Mouse (Mus musculus): ENCODE measurements around the gene Slc17a7. TPM values are rescaled to one million over a fixed set of nuclear protein-coding genes. Genes with fewer than 3 reads are reported as not detected.
A peak's percentile ranks its signal among the peaks of the same experiment; 100 is the strongest.
"Not testable (repeated sequence)": the region's sequence is repeated elsewhere in the genome, so short reads cannot be mapped to it uniquely, and the experiment has no call there.

Slc17a7 gene
- polyA plus RNA-seq, 1 experiment from 2014 or later: 0.19 TPM

- no peak overlapping the region for H3K9ac ChIP-seq (replicated peaks; ENCODE audit: low read length)
- H3K4me1 ChIP-seq (ENCODE audit: insufficient read depth, low read length): peaks cover 38% of the 10 kb centered on the region
- H3K9me3 ChIP-seq (ENCODE audit: low read length): no peaks in the 10 kb centered on the region
- H3K27ac ChIP-seq (ENCODE audit: low read length): peak overlapping the region; percentile 88
- H3K4me3 ChIP-seq (ENCODE audit: low read length): no peak overlapping the region
- H3K4me2 ChIP-seq (replicated peaks; ENCODE audit: low read depth, low read length): no peak overlapping the region
- WGBS: 24% methylated on average over 4 of the region's 4 CpGs
- no peaks in the 10 kb centered on the region for H3K27me3 ChIP-seq (ENCODE audit: insufficient read depth, low read length)
- H3K36me3 ChIP-seq (ENCODE audit: insufficient read depth, low read length): peaks cover 19% of the 10 kb centered on the region
- ATAC-seq (ENCODE audit: low FRiP score, low TSS enrichment): no peak
Measured at GRCm38 (mm10) chr7:45150321-45150720, 13.4 kb upstream of the Slc17a7 start.

- Histone ChIP-seq H3K4me3 (ENCODE audit: low read length) (no peak overlapping the region), H3K36me3 (ENCODE audit: insufficient read depth, low read length) (peaks cover 10% of the 10 kb centered on the region; the same call in 1 of the 2 replicates), H3K4me2 (replicated peaks; ENCODE audit: low read depth, low read length) (0 out of 2 replicates have a peak overlapping the region, but pooled peaks have one; percentile 6), H3K27me3 (ENCODE audit: insufficient read depth, low read length) (no peaks in the 10 kb centered on the region), H3K9ac (replicated peaks; ENCODE audit: low read length) (no peak overlapping the region), H3K9me3 (ENCODE audit: low read length) (no peaks in the 10 kb centered on the region), H3K4me1 (ENCODE audit: insufficient read depth, low read length) (peaks cover 38% of the 10 kb centered on the region), H3K27ac (ENCODE audit: low read length) (peak overlapping the region; percentile 88)
- no peak for ATAC-seq (ENCODE audit: low FRiP score, low TSS enrichment)
- WGBS: 24% methylated on average over 11 of the region's 11 CpGs
Measured at GRCm38 (mm10) chr7:45151303-45151702, 12.4 kb upstream of the Slc17a7 start.

DNA sequence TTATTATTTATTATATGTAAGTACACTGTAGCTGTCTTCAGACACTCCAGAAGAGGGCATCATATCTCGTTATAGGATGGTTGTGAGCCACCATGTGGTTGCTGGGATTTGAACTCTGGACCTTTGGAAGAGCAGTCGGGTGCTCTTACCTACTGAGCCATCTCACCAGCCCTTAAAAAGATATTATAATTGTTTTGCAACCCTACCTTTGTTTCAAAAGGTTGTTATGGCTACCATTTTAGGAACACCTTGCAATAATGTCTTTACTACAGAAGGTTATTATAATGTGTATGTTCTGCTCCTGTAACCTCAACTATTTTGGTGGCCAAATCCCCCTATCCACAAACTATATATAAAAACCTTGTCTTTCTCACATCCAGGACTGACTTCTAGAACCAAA, 10.7 kb upstream of the Slc17a7 start:
- Histone ChIP-seq H3K4me1 (ENCODE audit: insufficient read depth, low read length) (peaks cover 34% of the 10 kb centered on the region), H3K4me2 (replicated peaks; ENCODE audit: low read depth, low read length) (peak overlapping the region; percentile 68; the same call in 1 of the 2 replicates)
- H3K9ac ChIP-seq (replicated peaks; ENCODE audit: low read length); H3K36me3 ChIP-seq (ENCODE audit: insufficient read depth, low read length); H3K27ac ChIP-seq (ENCODE audit: low read length); H3K4me3 ChIP-seq (ENCODE audit: low read length); H3K27me3 ChIP-seq (ENCODE audit: insufficient read depth, low read length); ATAC-seq (ENCODE audit: low FRiP score, low TSS enrichment); H3K9me3 ChIP-seq (ENCODE audit: low read length): not testable (repeated sequence)
- WGBS: 96% methylated on average over 2 of the region's 2 CpGs

- peaks cover 30% of the 10 kb centered on the region for H3K4me1 ChIP-seq (ENCODE audit: insufficient read depth, low read length)
- ATAC-seq (ENCODE audit: low FRiP score, low TSS enrichment): no peak
- WGBS: 3% methylated on average over 5 of the region's 5 CpGs
- H3K4me2 ChIP-seq (replicated peaks; ENCODE audit: low read depth, low read length): peak overlapping the region; percentile 68
- 0 out of 2 replicates have a peak, but pooled peaks cover 3% of the 10 kb centered on the region for H3K36me3 ChIP-seq (ENCODE audit: insufficient read depth, low read length)
- H3K27me3 ChIP-seq (ENCODE audit: insufficient read depth, low read length): no peaks in the 10 kb centered on the region
- H3K9me3 ChIP-seq (ENCODE audit: low read length): no peaks in the 10 kb centered on the region
- peak overlapping the region; percentile 95 for H3K9ac ChIP-seq (replicated peaks; ENCODE audit: low read length)
- H3K4me3 ChIP-seq (ENCODE audit: low read length): peak overlapping the region; percentile 77
- peak overlapping the region; percentile 98 for H3K27ac ChIP-seq (ENCODE audit: low read length)
Measured at GRCm38 (mm10) chr7:45153586-45153985, 10.2 kb upstream of the Slc17a7 start.

DNA sequence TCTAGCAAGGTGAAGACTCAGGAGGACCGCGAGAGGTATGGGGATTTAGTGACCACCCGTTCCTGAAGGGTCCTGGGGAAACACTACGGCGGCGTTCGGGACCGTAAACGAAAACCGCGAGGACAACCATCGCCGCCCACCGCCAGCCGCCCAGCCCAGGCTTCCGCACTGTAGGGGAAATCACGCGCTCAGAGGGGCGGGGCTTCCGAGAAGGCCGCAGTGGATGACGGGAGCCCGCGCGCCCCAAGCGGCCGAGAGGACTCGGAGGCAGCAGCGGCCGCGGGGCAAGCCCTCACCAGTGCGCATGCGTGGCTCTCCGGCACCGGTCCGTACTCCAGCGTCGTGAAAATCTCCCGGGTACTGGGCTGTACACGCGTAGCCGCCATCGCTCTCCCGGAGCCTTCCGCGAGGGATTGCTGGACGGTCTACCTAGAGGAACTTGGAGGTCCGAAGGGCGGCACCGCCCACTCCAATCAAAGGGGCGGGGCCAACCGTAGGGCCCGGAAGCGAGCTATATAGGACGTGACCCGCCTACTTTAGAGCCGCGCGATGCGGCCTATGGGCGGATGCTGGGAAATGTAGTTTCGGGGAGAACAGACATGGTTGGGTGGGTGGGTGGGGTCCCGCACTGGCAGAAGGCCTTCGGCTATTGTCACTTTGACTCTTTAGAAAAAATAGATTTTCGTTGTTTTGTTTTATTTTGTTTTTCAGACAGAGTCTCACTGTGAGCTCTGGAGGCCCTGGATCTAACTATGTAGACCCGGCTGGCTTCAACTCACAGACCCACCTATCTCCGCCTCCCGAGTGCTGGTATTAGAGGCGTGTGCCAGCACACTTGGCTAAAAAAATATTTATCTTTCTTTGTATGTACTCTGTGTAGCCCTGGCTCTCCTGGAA, 9.4 kb upstream of the Slc17a7 start, which contains the start of the genes Pih1d1 and Aldh16a1:
Pih1d1 (plus strand) TSS at position 208 of the 897 bp plus-strand sequence.
Aldh16a1 (minus strand) TSS at position 489 of the 897 bp plus-strand sequence.
- no peaks in the 10 kb centered on the region for H3K9me3 ChIP-seq (ENCODE audit: low read length)
- H3K9ac ChIP-seq (replicated peaks; ENCODE audit: low read length): peak within 1 kb of the TSS; percentile 95
- 3% methylated on average over 69 of the region's 69 CpGs for WGBS
- no peaks in the 10 kb centered on the region for H3K27me3 ChIP-seq (ENCODE audit: insufficient read depth, low read length)
- peaks cover 9% of the 10 kb centered on the region; the same call in 1 of the 2 replicates for H3K36me3 ChIP-seq (ENCODE audit: insufficient read depth, low read length)
- peak within 1 kb of the TSS; percentile 68 for H3K4me2 ChIP-seq (replicated peaks; ENCODE audit: low read depth, low read length)
- peak within 1 kb of the TSS; percentile 98 for H3K27ac ChIP-seq (ENCODE audit: low read length)
- ATAC-seq (ENCODE audit: low FRiP score, low TSS enrichment): peak; percentile 94
- peak within 1 kb of the TSS; percentile 77 for H3K4me3 ChIP-seq (ENCODE audit: low read length)
- peaks cover 30% of the 10 kb centered on the region for H3K4me1 ChIP-seq (ENCODE audit: insufficient read depth, low read length)

GRCm38 (mm10) chr7:45154993-45155514, 8.7 kb upstream of the Slc17a7 start:
- no peak for ATAC-seq (ENCODE audit: low FRiP score, low TSS enrichment)
- no peak overlapping the region for H3K27ac ChIP-seq (ENCODE audit: low read length)
- H3K9me3 ChIP-seq (ENCODE audit: low read length): no peaks in the 10 kb centered on the region
- WGBS: 76% methylated on average over 12 of the region's 12 CpGs
- H3K4me3 ChIP-seq (ENCODE audit: low read length): peak overlapping the region; percentile 77
- H3K27me3 ChIP-seq (ENCODE audit: insufficient read depth, low read length): no peaks in the 10 kb centered on the region
- peaks cover 15% of the 10 kb centered on the region for H3K36me3 ChIP-seq (ENCODE audit: insufficient read depth, low read length)
- H3K4me1 ChIP-seq (ENCODE audit: insufficient read depth, low read length): peaks cover 27% of the 10 kb centered on the region
- H3K9ac ChIP-seq (replicated peaks; ENCODE audit: low read length): peak overlapping the region; percentile 95
- peak overlapping the region; percentile 68 for H3K4me2 ChIP-seq (replicated peaks; ENCODE audit: low read depth, low read length)

DNA sequence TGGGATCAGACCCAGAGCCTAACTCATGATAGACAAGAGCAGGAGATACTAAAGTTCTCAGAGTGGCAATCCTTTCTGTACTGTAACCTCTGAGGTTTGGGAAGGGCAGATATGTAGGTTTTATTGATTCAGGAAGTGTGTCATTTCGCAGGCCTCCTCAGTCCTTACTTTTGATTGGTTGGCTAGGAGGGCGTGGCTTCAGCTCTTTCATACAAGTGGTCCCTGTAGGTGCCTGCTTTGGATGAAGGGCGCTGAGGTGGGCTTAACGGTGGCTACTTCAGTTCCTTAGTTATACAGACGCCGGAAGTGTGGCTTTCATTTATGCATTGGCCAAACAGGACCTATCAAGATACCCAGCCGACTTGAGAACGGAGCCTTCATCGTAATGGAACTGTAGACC, 8.2 kb upstream of the Slc17a7 start:
- H3K9ac ChIP-seq (replicated peaks; ENCODE audit: low read length): no peak overlapping the region
- no peak overlapping the region for H3K4me3 ChIP-seq (ENCODE audit: low read length)
- no peaks in the 10 kb centered on the region for H3K9me3 ChIP-seq (ENCODE audit: low read length)
- no peak overlapping the region for H3K4me2 ChIP-seq (replicated peaks; ENCODE audit: low read depth, low read length)
- no peak for ATAC-seq (ENCODE audit: low FRiP score, low TSS enrichment)
- H3K36me3 ChIP-seq (ENCODE audit: insufficient read depth, low read length): peaks cover 20% of the 10 kb centered on the region
- WGBS: 86% methylated on average over 9 of the region's 9 CpGs
- peaks cover 22% of the 10 kb centered on the region for H3K4me1 ChIP-seq (ENCODE audit: insufficient read depth, low read length)
- no peaks in the 10 kb centered on the region for H3K27me3 ChIP-seq (ENCODE audit: insufficient read depth, low read length)
- no peak overlapping the region for H3K27ac ChIP-seq (ENCODE audit: low read length)

DNA sequence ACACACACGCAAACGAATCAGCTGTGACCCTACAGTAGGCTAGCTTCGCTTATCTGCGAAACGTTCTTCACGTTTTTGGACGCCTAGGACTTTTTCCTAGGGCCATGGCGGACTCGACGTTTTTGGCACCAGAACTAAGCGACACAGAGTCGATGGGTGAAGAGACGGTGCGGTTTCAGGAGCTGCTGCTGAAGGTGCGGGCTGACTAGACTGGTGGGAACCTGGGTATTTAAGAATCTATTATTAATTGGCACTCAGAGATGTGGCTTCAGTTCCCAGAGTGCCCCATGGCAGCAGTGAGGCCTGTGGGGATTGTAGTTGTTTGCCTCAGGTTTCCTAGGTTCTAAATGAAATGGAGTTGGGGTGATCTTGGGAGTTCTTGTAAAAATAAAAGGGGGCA, 7.5 kb upstream of the Slc17a7 start:
- H3K36me3 ChIP-seq (ENCODE audit: insufficient read depth, low read length): peaks cover 22% of the 10 kb centered on the region
- ATAC-seq (ENCODE audit: low FRiP score, low TSS enrichment): no peak
- H3K27me3 ChIP-seq (ENCODE audit: insufficient read depth, low read length): no peaks in the 10 kb centered on the region
- H3K4me1 ChIP-seq (ENCODE audit: insufficient read depth, low read length): peaks cover 15% of the 10 kb centered on the region
- no peak overlapping the region for H3K4me2 ChIP-seq (replicated peaks; ENCODE audit: low read depth, low read length)
- no peak overlapping the region for H3K27ac ChIP-seq (ENCODE audit: low read length)
- H3K9ac ChIP-seq (replicated peaks; ENCODE audit: low read length): no peak overlapping the region
- no peaks in the 10 kb centered on the region for H3K9me3 ChIP-seq (ENCODE audit: low read length)
- 94% methylated on average over 15 of the region's 15 CpGs for WGBS
- no peak overlapping the region for H3K4me3 ChIP-seq (ENCODE audit: low read length)

GRCm38 (mm10) chr7:45157459-45157858, 6.3 kb upstream of the Slc17a7 start:
- ATAC-seq (ENCODE audit: low FRiP score, low TSS enrichment): no peak
- no peak overlapping the region for H3K4me3 ChIP-seq (ENCODE audit: low read length)
- no peak overlapping the region for H3K9ac ChIP-seq (replicated peaks; ENCODE audit: low read length)
- H3K36me3 ChIP-seq (ENCODE audit: insufficient read depth, low read length): peaks cover 22% of the 10 kb centered on the region
- H3K4me2 ChIP-seq (replicated peaks; ENCODE audit: low read depth, low read length): no peak overlapping the region
- WGBS: 83% methylated on average over 14 of the region's 14 CpGs
- H3K27ac ChIP-seq (ENCODE audit: low read length): no peak overlapping the region
- H3K27me3 ChIP-seq (ENCODE audit: insufficient read depth, low read length): no peaks in the 10 kb centered on the region
- H3K4me1 ChIP-seq (ENCODE audit: insufficient read depth, low read length): peaks cover 9% of the 10 kb centered on the region
- no peaks in the 10 kb centered on the region for H3K9me3 ChIP-seq (ENCODE audit: low read length)

DNA sequence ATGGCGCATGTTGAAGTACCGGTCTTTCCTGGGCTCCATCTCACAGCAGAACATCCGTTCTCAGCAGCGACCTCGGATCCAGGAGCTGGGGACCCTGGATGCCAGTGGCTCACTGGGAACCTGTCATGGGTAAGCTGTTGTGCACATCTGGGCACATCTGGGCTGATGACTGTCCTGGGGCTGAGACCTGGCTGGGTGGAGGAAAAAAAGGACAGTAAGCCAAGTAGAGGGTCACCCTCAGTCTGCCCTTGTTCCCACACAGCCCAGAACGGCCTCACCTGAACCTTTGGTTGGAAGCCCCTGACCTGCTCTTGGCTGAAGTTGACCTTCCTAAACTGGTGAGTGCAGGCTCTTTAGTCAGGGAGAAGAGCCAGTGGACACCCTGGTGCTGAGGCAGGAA, 4.8 kb upstream of the Slc17a7 start:
- Histone ChIP-seq H3K27me3 (ENCODE audit: insufficient read depth, low read length) (peaks cover 14% of the 10 kb centered on the region), H3K4me3 (ENCODE audit: low read length) (no peak overlapping the region), H3K4me1 (ENCODE audit: insufficient read depth, low read length) (peaks cover 6% of the 10 kb centered on the region), H3K27ac (ENCODE audit: low read length) (no peak overlapping the region), H3K4me2 (replicated peaks; ENCODE audit: low read depth, low read length) (no peak overlapping the region), H3K36me3 (ENCODE audit: insufficient read depth, low read length) (peaks cover 22% of the 10 kb centered on the region), H3K9ac (replicated peaks; ENCODE audit: low read length) (no peak overlapping the region), H3K9me3 (ENCODE audit: low read length) (no peaks in the 10 kb centered on the region)
- 91% methylated on average over 6 of the region's 6 CpGs for WGBS
- ATAC-seq (ENCODE audit: low FRiP score, low TSS enrichment): no peak

Measured in kidney, embryonic 16.5 days (tissue).